Mouse (Mus musculus) monocyte, adult 2 months (primary cell): ENCODE results near the gene Zfp317.
"Not testable (repeated sequence)": the region's sequence is repeated elsewhere in the genome, so short reads cannot be mapped to it uniquely, and the experiment has no call there.

Source experiments
- DNase-seq, 2 experiments: peaks; one replicate each; pipeline ENCODE4 v3.0.0; 2022; ENCODE audit warnings: low spot score in 2 of 2, low read depth in 1 of 2

The Zfp317 gene

GRCm38 (mm10) chr9:19621843-19622822 is at the start of gene Zfp317:
TSS of gene Zfp317 (plus strand) at chr9:19622102.
- DNase-seq = peak; percentile 84 to 87

- DNase-seq = no peak
Observed at GRCm38 (mm10) chr9:19582317-19582716, 39.6 kb upstream of the Zfp317 start, which contains the start of gene Olfr855. TSS of gene Olfr855 (plus strand) at chr9:19582617.

- no peak for DNase-seq
Observed at GRCm38 (mm10) chr9:19621297-19621696, 605 bp upstream of the Zfp317 start.

- no peak for DNase-seq
Observed at GRCm38 (mm10) chr9:19629574-19629973, 7.7 kb downstream of the Zfp317 start.

GRCm38 (mm10) chr9:19645193-19645592 is 23.3 kb downstream of the Zfp317 start:
- no peak for DNase-seq

GRCm38 (mm10) chr9:19690281-19690680 is 68.4 kb downstream of the Zfp317 start:
- no peak for DNase-seq

- DNase-seq = no peak
Observed at GRCm38 (mm10) chr9:19691426-19691825, 69.5 kb downstream of the Zfp317 start.

- DNase-seq = no peak
Observed at GRCm38 (mm10) chr9:19692430-19692829, 70.5 kb downstream of the Zfp317 start.

- DNase-seq = not testable (repeated sequence)
Observed at GRCm38 (mm10) chr9:19694285-19694684, 72.4 kb downstream of the Zfp317 start.

GRCm38 (mm10) chr9:19694898-19695379 is 73.0 kb downstream of the Zfp317 start:
- DNase-seq = not testable (repeated sequence)
